Mouse (Mus musculus) neural tube, embryonic 14.5 days (tissue): Measurements from ENCODE around the gene Oxa1l. TPM values are rescaled to one million over a fixed set of nuclear protein-coding genes. Genes with fewer than 3 reads are reported as not detected.

Source experiments
- ATAC-seq: fragments of 200-750 bp; cut with Nextera tagmentation; 2 replicates; pipeline ENCODE4 v1.8.0; 2017; ENCODE audit warnings: low read depth, mild to moderate bottlenecking, moderate TSS enrichment, moderate library complexity
- H3K27ac ChIP-seq: fragments of 300-500 bp; sonication (generic); 2 replicates; pipeline ENCODE4 v1.5.1; 2014; ENCODE audit warnings: low read depth, mild to moderate bottlenecking, control low read depth, low read length, moderate library complexity, mixed read lengths
- H3K27me3 ChIP-seq: fragments of 300-500 bp; sonication (generic); 2 replicates; pipeline ENCODE4 v1.6.1; 2014; ENCODE audit warnings: low read length; ENCODE audit not compliant: control insufficient read depth, insufficient read depth
- H3K36me3 ChIP-seq: fragments of 300-500 bp; sonication (generic); 2 replicates; pipeline ENCODE4 v1.6.1; 2014; ENCODE audit warnings: low read length, mixed read lengths; ENCODE audit not compliant: control insufficient read depth, insufficient read depth
- H3K4me1 ChIP-seq: fragments of 300-500 bp; sonication (generic); 2 replicates; pipeline ENCODE4 v1.6.1; 2014; ENCODE audit warnings: low read length; ENCODE audit not compliant: control insufficient read depth, insufficient read depth
- H3K4me2 ChIP-seq: fragments of 300-500 bp; sonication (generic); 2 replicates; pipeline ENCODE4 v1.6.1; 2014; ENCODE audit warnings: mild to moderate bottlenecking, low read depth, low read length, control low read depth
- H3K4me3 ChIP-seq: fragments of 300-500 bp; sonication (generic); 2 replicates; pipeline ENCODE4 v1.5.1; 2014; ENCODE audit warnings: low read depth, low read length, control low read depth, mixed read lengths
- H3K9ac ChIP-seq: fragments of 300-500 bp; sonication (generic); replicated peaks from 2 replicates; pipeline ENCODE4 v1.6.1; 2014; ENCODE audit warnings: low read depth, mild to moderate bottlenecking, control low read depth, low read length, mixed read lengths
- H3K9me3 ChIP-seq: fragments of 300-500 bp; sonication (generic); 2 replicates; pipeline ENCODE4 v1.6.1; 2016; ENCODE audit warnings: low read length; ENCODE audit not compliant: control insufficient read depth
- WGBS: fragments of 180-500 bp; shearing (Covaris S2); extraction: QIAGEN DNeasy Blood & Tissue Kit; methylation state at CpG from one replicate; pipeline ENCODE4 v1.1.7; 2014; 5-methylcytosine and 5-hydroxymethylcytosine counted together
- polyA plus RNA-seq: library from polyadenylated mRNA; unstranded; fragments of >200 nt; fragmentation: Nextera tagmentation; extraction: Ambion mirVana; gene quantifications from 2 replicates; pipeline ENCODE4 v1.2.1, GENCODE M21; 2014

The Oxa1l gene
- polyA plus RNA-seq, 1 experiment from 2014 or later, result 75.4 TPM

DNA sequence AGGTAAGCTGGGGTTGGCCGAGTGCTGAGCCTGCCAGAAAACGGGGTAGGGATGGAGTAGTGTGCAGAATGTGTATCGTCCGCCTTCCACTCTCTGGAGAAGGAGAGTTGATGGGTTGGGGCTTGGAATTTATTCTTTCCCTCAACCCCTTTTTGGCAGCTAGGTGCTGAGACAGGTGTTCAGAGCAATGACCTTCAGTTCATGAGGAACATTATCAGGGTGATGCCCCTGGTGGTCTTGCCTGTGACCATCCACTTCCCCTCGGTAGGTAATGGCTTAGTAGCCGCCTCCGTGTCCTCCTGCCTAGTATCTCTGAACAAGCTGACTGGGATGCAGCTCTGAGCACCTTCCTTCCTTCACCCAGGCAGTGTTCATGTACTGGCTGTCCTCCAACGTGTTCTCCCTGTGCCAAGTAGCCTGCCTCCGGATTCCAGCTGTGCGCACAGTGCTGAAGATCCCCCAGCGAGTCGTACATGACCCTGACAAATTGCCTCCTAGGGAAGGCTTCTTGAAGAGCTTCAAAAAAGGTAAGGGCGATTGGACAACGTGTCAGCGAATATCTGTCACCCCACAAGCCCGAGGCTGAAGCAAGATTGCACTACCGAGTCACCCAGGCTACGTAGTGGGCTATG, 6.9 kb downstream of the Oxa1l start:
- 91% methylated on average over 18 of the region's 18 CpGs for WGBS
- no peak overlapping the region for H3K4me3 ChIP-seq
- no peaks in the 10 kb centered on the region for H3K27me3 ChIP-seq

DNA sequence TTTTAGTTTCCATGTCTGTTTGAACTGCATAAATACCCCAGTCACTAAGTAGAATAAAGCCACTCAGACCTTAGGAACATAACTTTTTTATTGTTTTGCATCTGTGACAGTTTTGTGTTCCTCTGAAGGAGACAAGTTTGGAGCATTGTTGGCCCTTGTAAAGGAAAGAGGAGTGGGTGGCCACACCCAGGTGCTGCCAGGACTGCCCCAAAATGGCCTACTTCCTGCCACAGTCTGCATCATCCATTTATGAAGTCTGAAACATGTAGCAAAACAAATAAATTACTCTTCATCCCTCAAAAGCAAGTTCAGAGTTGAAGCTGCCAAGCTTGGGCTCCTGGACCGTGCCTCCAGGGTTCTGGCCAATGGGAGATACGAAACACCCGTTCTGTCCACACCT, 8.7 kb downstream of the Oxa1l start:
- H3K9ac ChIP-seq, result no peak overlapping the region
- no peaks in the 10 kb centered on the region for H3K4me1 ChIP-seq
- peaks cover 46% of the 10 kb centered on the region for H3K36me3 ChIP-seq
- H3K4me3 ChIP-seq, result no peak overlapping the region
- WGBS, result 96% methylated on average over 3 of the region's 3 CpGs
- no peak overlapping the region for H3K27ac ChIP-seq
- no peaks in the 10 kb centered on the region for H3K27me3 ChIP-seq
- no peaks in the 10 kb centered on the region for H3K9me3 ChIP-seq
- no peak for ATAC-seq
- no peak overlapping the region for H3K4me2 ChIP-seq

More for the DNA sequence above, 6.9 kb downstream of the Oxa1l start:
- Histone ChIP-seq H3K4me2 (no peak overlapping the region), H3K9me3 (no peaks in the 10 kb centered on the region), H3K9ac (no peak overlapping the region), H3K36me3 (peaks cover 51% of the 10 kb centered on the region), H3K4me1 (peaks cover 2% of the 10 kb centered on the region; the same call in 1 of the 2 replicates), H3K27ac (no peak overlapping the region)
- no peak for ATAC-seq

DNA sequence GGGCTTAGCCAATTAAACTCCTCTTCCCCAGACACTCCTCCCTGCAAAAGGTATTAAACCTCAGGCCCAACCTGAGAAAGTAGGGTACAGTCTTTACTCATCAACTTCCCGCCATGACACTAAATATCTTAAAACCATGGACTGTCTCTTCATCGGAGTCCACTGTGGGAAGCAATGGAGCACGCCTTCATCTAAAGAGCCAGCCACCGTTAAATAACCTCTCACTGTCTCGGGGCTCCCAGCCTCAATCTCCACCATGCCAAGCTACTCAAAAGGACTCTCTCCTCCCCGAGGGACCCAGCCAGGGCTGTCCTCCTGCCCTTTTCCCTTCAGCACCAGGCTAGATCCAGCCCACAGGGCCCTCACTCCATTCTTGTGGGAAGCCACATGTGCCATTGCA, 10.0 kb downstream of the Oxa1l start:
- H3K36me3 ChIP-seq, result peaks cover 44% of the 10 kb centered on the region
- H3K27me3 ChIP-seq, result no peaks in the 10 kb centered on the region
- no peak overlapping the region for H3K4me2 ChIP-seq
- H3K9me3 ChIP-seq, result no peaks in the 10 kb centered on the region
- ATAC-seq, result 0 out of 2 replicates have a peak, but pooled peaks have one; percentile 21
- no peak overlapping the region for H3K4me3 ChIP-seq
- WGBS, result 91% methylated on average over 6 of the region's 6 CpGs
- no peak overlapping the region for H3K9ac ChIP-seq
- no peaks in the 10 kb centered on the region for H3K4me1 ChIP-seq
- H3K27ac ChIP-seq, result no peak overlapping the region

DNA sequence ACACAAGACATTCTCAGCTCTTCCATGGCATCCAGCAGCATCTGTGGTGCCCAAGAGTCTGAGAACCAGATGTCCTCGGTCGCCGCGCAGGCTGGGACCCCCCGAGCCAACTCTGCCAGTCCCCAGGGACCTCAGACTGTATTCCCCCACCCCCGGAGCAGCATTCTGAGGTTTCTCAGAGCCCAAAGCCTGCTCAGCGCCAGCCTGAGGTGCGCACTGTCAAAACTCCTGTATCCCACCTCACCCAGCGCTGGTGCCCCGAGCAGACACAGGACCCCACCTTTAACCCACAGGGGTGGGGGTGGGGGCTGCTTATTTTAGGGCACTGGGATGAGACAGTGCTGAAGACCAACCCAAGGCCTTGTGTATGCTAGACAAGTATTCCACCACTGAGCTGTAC, 10.8 kb downstream of the Oxa1l start:
- H3K27me3 ChIP-seq, result no peaks in the 10 kb centered on the region
- no peak overlapping the region for H3K4me3 ChIP-seq
- no peaks in the 10 kb centered on the region for H3K9me3 ChIP-seq
- no peak overlapping the region for H3K9ac ChIP-seq
- 99% methylated on average over 10 of the region's 10 CpGs for WGBS
- no peak overlapping the region for H3K27ac ChIP-seq
- peaks cover 42% of the 10 kb centered on the region for H3K36me3 ChIP-seq
- ATAC-seq, result 0 out of 2 replicates have a peak, but pooled peaks have one; percentile 24
- H3K4me2 ChIP-seq, result no peak overlapping the region
- no peaks in the 10 kb centered on the region for H3K4me1 ChIP-seq

DNA sequence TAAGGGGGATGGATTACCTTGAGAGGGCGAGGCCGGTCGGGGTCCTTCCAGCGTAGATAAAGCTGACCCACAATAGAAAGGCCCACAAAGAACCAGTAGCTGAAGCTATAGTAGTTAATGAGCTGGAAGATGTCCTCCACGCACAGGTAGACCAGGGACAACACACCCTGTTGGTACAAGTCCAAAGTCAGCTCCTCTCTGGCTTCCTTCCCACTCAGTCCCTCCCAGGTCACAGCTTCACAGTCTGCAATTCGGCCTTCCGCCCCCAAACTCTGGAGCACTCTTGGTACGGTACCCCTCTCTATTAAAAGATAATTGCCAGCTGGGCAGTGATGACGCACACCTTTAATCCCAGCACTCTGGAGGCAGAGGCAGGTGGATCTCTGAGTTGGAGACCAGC, 12.3 kb downstream of the Oxa1l start:
- no peaks in the 10 kb centered on the region for H3K27me3 ChIP-seq
- no peak overlapping the region for H3K9ac ChIP-seq
- 95% methylated on average over 9 of the region's 9 CpGs for WGBS
- no peak for ATAC-seq
- H3K9me3 ChIP-seq, result no peaks in the 10 kb centered on the region
- H3K27ac ChIP-seq, result no peak overlapping the region
- no peaks in the 10 kb centered on the region for H3K4me1 ChIP-seq
- peaks cover 27% of the 10 kb centered on the region for H3K36me3 ChIP-seq
- H3K4me3 ChIP-seq, result no peak overlapping the region
- H3K4me2 ChIP-seq, result no peak overlapping the region

DNA sequence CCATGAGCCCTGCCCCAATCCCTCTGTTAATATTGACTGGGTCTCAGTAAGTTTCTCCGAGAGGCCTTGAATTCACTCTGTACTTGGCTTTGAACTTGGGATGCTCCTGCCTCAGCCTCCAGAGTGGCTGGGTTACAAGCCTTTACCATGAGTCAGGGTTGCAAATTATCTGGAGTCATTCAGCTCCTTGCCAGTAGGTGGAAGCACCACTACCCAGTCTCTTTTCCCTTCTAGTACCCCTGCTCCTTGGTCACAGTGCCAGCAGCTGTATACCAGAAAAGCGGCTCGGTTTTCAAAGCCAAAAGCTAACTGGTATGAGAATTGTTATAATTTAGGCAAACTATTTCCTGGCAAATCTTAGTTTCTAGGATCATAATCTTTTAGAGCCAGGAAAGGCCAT, 15.3 kb downstream of the Oxa1l start:
- Histone ChIP-seq H3K9me3 (no peaks in the 10 kb centered on the region), H3K4me1 (no peaks in the 10 kb centered on the region), H3K4me2 (no peak overlapping the region), H3K27me3 (no peaks in the 10 kb centered on the region), H3K9ac (no peak overlapping the region), H3K4me3 (no peak overlapping the region), H3K36me3 (0 out of 2 replicates have a peak, but pooled peaks cover 4% of the 10 kb centered on the region), H3K27ac (no peak overlapping the region)
- WGBS, result 89% methylated on average over 3 of the region's 3 CpGs
- ATAC-seq, result no peak

DNA sequence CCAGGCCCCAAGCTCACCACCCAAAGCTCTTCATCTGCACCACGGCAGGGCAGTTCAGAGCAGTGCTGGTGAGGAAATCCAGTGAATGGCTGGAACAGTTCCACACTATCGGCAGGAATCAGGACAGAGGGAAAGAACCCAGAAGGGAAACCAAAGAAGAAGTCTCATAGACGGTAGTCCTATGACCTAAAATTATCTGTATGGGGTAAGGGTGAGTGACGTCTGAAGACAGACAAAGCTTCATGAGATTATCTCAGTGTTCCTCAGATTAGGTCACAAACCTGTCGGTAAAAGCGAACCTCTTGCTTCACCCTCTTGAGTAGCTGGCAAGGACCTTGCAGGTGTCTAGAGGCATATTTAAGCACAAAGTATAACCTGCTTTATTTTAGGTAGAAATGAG, 16.5 kb downstream of the Oxa1l start:
- 93% methylated on average over 6 of the region's 6 CpGs for WGBS
- Histone ChIP-seq H3K4me1 (no peaks in the 10 kb centered on the region), H3K4me3 (no peak overlapping the region), H3K27me3 (no peaks in the 10 kb centered on the region), H3K9ac (no peak overlapping the region), H3K36me3 (no peaks in the 10 kb centered on the region), H3K27ac (no peak overlapping the region), H3K9me3 (no peaks in the 10 kb centered on the region), H3K4me2 (no peak overlapping the region)
- no peak for ATAC-seq

DNA sequence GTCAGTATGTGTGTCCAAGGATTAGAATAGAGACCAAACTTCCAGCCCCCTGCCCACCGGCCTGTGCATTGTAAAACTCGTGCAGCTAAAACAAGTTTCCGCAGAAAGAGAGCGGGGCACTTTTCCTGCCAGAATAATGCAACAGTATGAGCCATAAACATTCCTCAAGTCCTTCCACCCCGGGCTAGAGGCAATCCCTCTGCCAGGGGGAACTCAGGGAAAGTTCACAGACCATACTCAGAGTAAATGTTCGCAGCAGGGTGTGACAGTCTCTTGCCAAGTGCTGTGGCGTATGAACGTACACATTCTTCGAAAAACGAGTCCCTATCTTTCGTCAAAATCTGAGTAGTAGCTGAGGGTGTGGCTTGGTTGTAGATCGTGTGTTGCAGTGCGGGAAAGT, 18.9 kb downstream of the Oxa1l start:
- ATAC-seq, result no peak
- no peaks in the 10 kb centered on the region for H3K27me3 ChIP-seq
- H3K4me3 ChIP-seq, result no peak overlapping the region
- no peak overlapping the region for H3K4me2 ChIP-seq
- H3K4me1 ChIP-seq, result no peaks in the 10 kb centered on the region
- no peaks in the 10 kb centered on the region for H3K9me3 ChIP-seq
- H3K36me3 ChIP-seq, result no peaks in the 10 kb centered on the region
- H3K9ac ChIP-seq, result no peak overlapping the region
- 61% methylated on average over 13 of the region's 13 CpGs for WGBS
- H3K27ac ChIP-seq, result no peak overlapping the region

DNA sequence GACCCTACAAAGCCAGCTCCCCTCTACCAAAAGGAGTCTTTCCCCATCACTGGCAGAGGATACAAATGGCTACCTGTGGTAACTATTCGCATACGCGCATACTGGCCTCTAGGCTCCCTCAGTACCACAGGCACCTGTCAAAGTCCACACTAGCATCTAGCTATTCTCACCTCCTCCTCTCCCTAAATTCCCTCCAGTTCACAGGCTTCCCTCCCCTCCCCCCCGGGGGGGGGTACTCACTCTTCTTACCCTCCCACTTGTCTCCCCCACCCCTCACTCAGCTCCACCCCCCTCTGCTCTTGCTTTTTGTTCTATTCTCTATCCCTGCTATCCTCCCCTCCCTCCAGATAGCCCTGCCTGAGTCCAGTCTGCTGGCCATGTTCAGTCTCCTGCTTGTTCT, 20.0 kb downstream of the Oxa1l start:
- H3K4me1 ChIP-seq, result no peaks in the 10 kb centered on the region
- WGBS, result 65% methylated on average over 4 of the region's 4 CpGs
- no peak overlapping the region for H3K9ac ChIP-seq
- H3K27me3 ChIP-seq, result no peaks in the 10 kb centered on the region
- no peak overlapping the region for H3K4me2 ChIP-seq
- H3K27ac ChIP-seq, result no peak overlapping the region
- no peaks in the 10 kb centered on the region for H3K36me3 ChIP-seq
- ATAC-seq, result no peak
- H3K9me3 ChIP-seq, result no peaks in the 10 kb centered on the region
- H3K4me3 ChIP-seq, result no peak overlapping the region
